Mouse (Mus musculus) liver, embryonic 12.5 days (tissue): ENCODE data around the gene Agpat3. TPM values are rescaled to one million over a fixed set of nuclear protein-coding genes. Genes with fewer than 3 reads are reported as not detected.
A peak's percentile ranks its signal among the peaks of the same experiment; 100 is the strongest.

ENCODE experiments used
- ATAC-seq: fragments of 200-750 bp; cut with Nextera tagmentation; 2 replicates; pipeline ENCODE4 v1.8.0; 2017; ENCODE audit warnings: moderate number of reproducible peaks, mild to moderate bottlenecking, moderate library complexity
- H3K27ac ChIP-seq: fragments of 300-500 bp; sonication (generic); 2 replicates; pipeline ENCODE4 v1.5.1; 2016; ENCODE audit warnings: mild to moderate bottlenecking
- H3K27me3 ChIP-seq: fragments of 300-500 bp; sonication (generic); replicated peaks from 2 replicates; pipeline ENCODE4 v1.6.1; 2016; ENCODE audit warnings: mild to moderate bottlenecking, moderate library complexity
- H3K36me3 ChIP-seq: fragments of 300-500 bp; sonication (generic); 2 replicates; pipeline ENCODE4 v1.6.1; 2016; ENCODE audit warnings: mild to moderate bottlenecking, moderate library complexity
- H3K4me1 ChIP-seq: fragments of 300-500 bp; sonication (generic); 2 replicates; pipeline ENCODE4 v1.6.1; 2016
- H3K4me2 ChIP-seq: fragments of 300-500 bp; sonication (generic); 2 replicates; pipeline ENCODE4 v1.6.1; 2016; ENCODE audit warnings: mild to moderate bottlenecking, moderate library complexity
- H3K4me3 ChIP-seq: fragments of 300-500 bp; sonication (generic); 2 replicates; pipeline ENCODE4 v1.5.1; 2016; ENCODE audit warnings: mild to moderate bottlenecking, moderate library complexity
- H3K9ac ChIP-seq: fragments of 300-500 bp; sonication (generic); 2 replicates; pipeline ENCODE4 v1.6.1; 2016; ENCODE audit warnings: mild to moderate bottlenecking, moderate library complexity
- H3K9me3 ChIP-seq: fragments of 300-500 bp; sonication (generic); replicated peaks from 2 replicates; pipeline ENCODE4 v1.6.1; 2016; ENCODE audit warnings: mild to moderate bottlenecking, moderate library complexity
- WGBS: fragments of 180-500 bp; shearing (Covaris S2); methylation state at CpG from one replicate; pipeline ENCODE4 v1.1.7; 2016; ENCODE audit not compliant: insufficient replicate concordance; 5-methylcytosine and 5-hydroxymethylcytosine counted together
- polyA plus RNA-seq: library from polyadenylated mRNA; unstranded; fragments of >200 nt; fragmentation: Nextera tagmentation; extraction: Ambion mirVana; gene quantifications from 2 replicates; pipeline ENCODE4 v1.2.1, GENCODE M21; 2016

Agpat3 gene
- polyA plus RNA-seq, 1 experiment from 2014 or later: 25.3 TPM

DNA sequence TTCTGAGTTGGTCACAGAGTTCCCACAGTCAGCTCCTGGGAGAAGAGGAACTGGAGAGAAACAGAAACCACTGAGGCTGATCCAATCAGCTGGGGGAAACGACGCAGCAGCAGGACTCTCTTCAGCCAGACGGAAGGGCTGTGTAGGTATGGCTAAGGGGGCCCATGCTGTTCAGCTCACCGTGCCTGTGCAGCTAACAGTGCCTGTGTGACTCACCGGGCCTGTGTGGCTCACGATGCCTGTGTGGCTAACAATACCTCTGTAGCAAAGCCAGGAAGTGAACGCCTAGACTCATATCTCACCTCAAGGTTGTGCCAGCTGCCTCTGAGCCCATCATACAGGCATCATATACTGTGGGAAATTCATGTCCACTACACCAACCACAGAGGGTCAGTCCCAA, 48.6 kb downstream of the Agpat3 start:
- no peak overlapping the region for H3K4me2 ChIP-seq

DNA sequence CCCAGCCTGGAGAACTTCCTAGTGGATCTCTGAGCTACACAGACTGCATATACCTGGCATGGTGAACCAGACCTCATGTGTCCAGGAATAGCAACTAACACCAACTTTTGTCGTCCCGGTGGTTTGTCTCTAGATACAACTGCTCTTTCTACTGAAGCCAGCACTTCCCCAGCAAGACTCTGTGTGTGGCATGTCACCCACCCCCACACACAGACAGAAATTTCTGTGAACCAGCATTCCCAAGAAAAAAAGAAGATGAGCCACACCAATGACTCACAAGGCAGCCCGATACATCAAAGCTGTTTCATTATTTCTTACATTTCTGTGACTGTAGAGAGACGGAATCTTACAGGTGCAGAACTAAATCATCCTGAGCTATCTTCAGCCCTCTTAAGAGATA, 52.2 kb downstream of the Agpat3 start:
- H3K4me1 ChIP-seq: peaks cover 26% of the 10 kb centered on the region
- H3K27me3 ChIP-seq: no peaks in the 10 kb centered on the region
- no peaks in the 10 kb centered on the region for H3K36me3 ChIP-seq
- no peak overlapping the region for H3K27ac ChIP-seq
- H3K4me3 ChIP-seq: no peak overlapping the region
- no peak for ATAC-seq
- H3K4me2 ChIP-seq: no peak overlapping the region
- no peaks in the 10 kb centered on the region for H3K9me3 ChIP-seq
- WGBS: 63% methylated on average over 4 of the region's 4 CpGs
- no peak overlapping the region for H3K9ac ChIP-seq

More for the DNA sequence above, 48.6 kb downstream of the Agpat3 start:
- Histone ChIP-seq H3K9me3 (no peaks in the 10 kb centered on the region), H3K27ac (no peak overlapping the region; the same call in 1 of the 2 replicates), H3K36me3 (no peaks in the 10 kb centered on the region), H3K27me3 (no peaks in the 10 kb centered on the region), H3K4me3 (no peak overlapping the region), H3K4me1 (peaks cover 8% of the 10 kb centered on the region), H3K9ac (no peak overlapping the region)
- ATAC-seq: no peak
- WGBS: 11% methylated on average over 7 of the region's 7 CpGs

DNA sequence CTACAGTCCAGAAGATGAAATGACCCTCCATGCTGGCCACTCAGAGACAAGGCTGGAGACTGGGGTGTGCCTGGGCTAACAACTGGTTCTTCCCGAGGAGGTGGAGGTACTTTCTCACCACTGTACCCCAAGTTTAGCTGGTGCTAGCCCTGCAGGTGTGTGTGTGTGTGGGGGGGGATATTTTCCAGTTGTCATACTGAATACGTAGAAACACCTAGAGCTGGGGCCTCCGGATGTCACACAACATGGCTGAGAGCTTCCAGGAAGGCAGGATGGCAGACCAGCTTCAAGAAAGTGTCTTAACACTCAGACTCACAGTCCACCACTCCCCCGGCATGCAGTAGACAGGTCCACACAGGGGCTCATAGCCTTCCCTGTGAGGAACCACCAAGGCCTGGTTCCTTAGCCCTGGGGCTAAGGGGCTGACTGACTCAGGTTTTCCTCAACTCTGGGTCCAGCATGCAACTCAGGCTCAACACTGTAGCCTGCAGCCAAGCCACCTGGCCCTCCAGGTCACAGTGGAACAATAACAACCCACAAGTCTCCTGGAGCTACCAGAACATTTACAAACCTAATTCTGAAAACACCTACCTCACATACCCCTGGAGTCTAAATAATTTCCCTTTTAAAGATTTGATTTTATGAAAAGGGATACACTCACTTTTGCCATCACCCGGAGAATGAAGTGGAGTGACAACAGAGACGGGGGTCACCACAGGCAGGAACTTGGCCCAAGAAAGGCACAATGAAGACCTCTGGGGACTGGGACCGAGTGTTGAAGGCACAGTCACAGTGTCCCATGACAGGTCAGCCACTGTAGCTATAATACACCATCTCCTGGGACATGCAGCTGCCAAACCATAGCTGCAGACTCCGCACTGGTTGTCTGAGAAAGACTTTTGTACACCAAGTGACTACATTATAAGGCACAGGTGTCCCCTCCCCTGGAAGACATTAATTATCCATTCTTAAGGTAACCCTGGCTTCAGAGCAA, 53.3 kb downstream of the Agpat3 start:
- 72% methylated on average over 8 of the region's 8 CpGs for WGBS
- peak overlapping the region; percentile 39; the same call in 1 of the 2 replicates for H3K27ac ChIP-seq
- H3K4me1 ChIP-seq: peaks cover 28% of the 10 kb centered on the region
- H3K9me3 ChIP-seq: no peaks in the 10 kb centered on the region
- ATAC-seq: no peak
- H3K9ac ChIP-seq: no peak overlapping the region
- H3K36me3 ChIP-seq: no peaks in the 10 kb centered on the region
- no peak overlapping the region; the same call in 1 of the 2 replicates for H3K4me2 ChIP-seq
- H3K27me3 ChIP-seq: no peaks in the 10 kb centered on the region
- no peak overlapping the region for H3K4me3 ChIP-seq

DNA sequence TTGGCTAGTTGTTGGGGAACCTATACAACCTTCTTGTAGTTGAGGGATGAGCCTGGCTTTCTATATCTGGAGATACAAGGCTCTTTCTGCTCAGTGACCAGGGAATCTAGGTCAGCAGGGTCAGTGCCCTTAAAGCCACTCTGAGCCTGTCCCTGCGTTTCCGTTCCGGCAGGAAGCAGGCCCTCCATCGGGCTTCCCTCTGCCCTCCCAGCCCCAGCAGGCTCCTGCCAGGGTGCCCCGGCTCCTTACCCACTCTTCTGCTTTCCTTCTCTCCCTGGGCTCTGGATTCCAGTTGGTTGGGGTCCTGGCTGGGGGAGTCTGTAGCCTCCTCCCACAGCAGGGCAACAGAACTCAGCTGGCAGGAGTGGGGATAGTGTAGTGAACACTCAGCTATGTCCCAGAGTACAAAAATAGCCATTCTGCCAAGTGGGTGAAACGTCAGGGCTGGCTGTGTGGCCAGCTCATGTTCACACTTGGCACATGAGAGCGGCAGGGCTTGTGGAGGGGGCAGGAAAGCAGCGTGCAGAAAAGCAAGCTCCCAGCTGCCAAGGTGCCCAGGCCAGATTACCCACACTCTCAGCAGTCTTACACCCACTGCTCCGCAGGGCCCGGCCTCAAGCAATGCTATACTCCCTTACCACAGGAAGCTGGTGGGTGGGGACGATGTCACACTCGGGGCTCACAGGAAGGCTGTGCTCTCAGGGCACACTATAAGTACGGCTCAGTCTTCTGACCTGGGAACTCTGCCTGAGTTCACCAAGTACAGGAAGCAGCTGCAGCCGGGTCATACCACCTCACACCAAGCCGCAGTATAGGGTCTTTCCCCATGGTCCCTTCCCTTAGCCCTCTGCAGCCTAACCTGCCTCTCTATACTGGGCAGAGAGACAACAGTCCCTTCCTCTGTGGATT, 54.5 kb downstream of the Agpat3 start:
- Histone ChIP-seq H3K9ac (no peak overlapping the region), H3K36me3 (no peaks in the 10 kb centered on the region), H3K27ac (peak overlapping the region; percentile 39; the same call in 1 of the 2 replicates), H3K4me2 (peak overlapping the region; percentile 15; the same call in 1 of the 2 replicates), H3K27me3 (no peaks in the 10 kb centered on the region), H3K9me3 (no peaks in the 10 kb centered on the region), H3K4me3 (no peak overlapping the region), H3K4me1 (peaks cover 30% of the 10 kb centered on the region)
- WGBS: 23% methylated on average over 15 of the region's 15 CpGs
- ATAC-seq: peak; percentile 73

DNA sequence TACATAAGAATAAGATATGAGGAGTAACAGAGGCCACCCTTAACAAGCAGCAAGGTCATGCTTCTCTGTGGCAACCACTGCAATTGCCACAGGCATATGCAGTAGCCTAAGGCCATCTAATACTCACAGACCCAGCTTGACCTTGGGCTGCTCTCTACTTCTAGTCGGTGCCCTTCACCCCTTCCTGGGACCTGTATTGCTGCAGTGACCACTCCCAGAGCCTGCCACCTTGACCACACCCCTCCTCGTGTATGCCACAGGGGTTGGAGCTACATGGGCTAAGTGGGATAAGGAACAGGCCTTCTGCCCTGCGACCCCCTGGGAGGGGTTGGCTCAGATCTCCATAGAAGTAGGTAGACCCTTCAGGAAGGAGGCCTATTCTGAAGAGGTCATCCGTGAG, 55.3 kb downstream of the Agpat3 start:
- Histone ChIP-seq H3K4me1 (peaks cover 30% of the 10 kb centered on the region), H3K4me3 (no peak overlapping the region), H3K27me3 (no peaks in the 10 kb centered on the region), H3K9ac (no peak overlapping the region), H3K9me3 (no peaks in the 10 kb centered on the region), H3K27ac (no peak overlapping the region), H3K4me2 (no peak overlapping the region), H3K36me3 (no peaks in the 10 kb centered on the region)
- no peak for ATAC-seq
- 45% methylated on average over 4 of the region's 4 CpGs for WGBS

DNA sequence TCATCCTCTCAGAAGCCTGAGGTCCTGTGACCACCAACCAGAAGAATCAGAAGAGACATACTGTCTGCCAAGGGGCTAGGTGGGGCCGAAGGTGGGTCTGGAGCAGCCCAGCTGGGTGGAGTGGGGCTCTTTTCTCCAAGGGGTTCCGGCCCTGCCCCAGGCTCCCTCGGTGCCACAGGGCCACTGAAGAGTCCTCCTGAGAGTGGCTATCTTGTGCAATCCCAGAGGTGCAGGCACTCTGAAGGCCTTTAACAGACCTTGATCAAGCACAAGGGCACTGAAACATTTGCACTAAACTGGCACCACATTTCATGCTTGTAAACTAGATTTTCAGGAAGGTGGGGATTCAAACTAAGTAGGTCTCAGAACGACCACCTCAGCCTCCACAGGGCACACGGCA, 55.9 kb downstream of the Agpat3 start:
- H3K36me3 ChIP-seq: no peaks in the 10 kb centered on the region

DNA sequence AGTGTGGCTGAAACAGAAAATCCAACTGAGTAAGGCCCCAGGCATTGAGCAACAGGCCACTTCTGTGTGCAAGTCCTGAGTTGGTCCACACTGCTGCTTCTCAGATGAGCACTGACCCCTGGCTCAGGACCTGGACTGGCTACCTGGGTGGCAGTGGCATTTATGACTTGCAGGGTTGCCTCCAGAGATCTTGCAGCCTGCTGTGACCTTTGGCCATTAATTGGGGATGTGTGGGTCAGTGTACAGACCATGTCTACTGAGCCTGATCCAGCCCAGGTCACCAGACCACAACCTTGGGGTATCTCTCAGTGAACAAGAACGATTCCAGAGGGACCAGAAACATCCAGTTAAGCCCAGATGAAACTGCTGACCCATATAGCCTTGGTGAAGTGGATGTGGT, 58.7 kb downstream of the Agpat3 start:
- Histone ChIP-seq H3K9me3 (no peaks in the 10 kb centered on the region), H3K27me3 (no peaks in the 10 kb centered on the region; the same call in 1 of the 2 replicates), H3K9ac (no peak overlapping the region), H3K4me1 (peaks cover 25% of the 10 kb centered on the region), H3K36me3 (no peaks in the 10 kb centered on the region), H3K27ac (no peak overlapping the region), H3K4me3 (no peak overlapping the region), H3K4me2 (no peak overlapping the region)
- WGBS: 52% methylated on average over 1 of the region's 1 CpGs
- ATAC-seq: no peak

More for the DNA sequence above, 55.9 kb downstream of the Agpat3 start:
- 65% methylated on average over 5 of the region's 5 CpGs for WGBS
- Histone ChIP-seq H3K4me3 (no peak overlapping the region), H3K9ac (no peak overlapping the region), H3K27me3 (no peaks in the 10 kb centered on the region), H3K4me1 (peaks cover 30% of the 10 kb centered on the region), H3K4me2 (no peak overlapping the region), H3K9me3 (no peaks in the 10 kb centered on the region), H3K27ac (no peak overlapping the region)
- no peak for ATAC-seq

DNA sequence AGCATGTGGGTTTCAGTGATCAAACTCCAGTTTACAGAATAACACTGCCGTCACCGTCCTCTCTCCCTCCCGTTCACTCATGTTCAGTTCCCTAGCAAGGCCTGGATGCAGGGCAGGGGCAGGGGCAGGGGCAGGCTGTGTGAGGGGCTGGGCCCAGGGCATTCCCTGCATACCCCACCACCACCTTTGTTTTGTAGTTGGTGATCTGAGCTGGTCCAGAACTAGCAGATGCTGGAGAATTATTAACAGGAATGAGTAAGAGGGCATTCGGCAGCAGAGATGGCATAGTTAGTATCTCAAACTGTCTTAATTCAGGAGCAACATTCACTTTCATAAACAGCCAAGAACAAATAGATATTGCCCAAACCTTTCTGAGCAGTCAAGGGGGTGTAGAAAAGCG, 59.9 kb downstream of the Agpat3 start:
- peaks cover 16% of the 10 kb centered on the region; the same call in 1 of the 2 replicates for H3K4me1 ChIP-seq
- no peak overlapping the region for H3K4me3 ChIP-seq
- WGBS: 84% methylated on average over 5 of the region's 5 CpGs
- no peak overlapping the region for H3K9ac ChIP-seq
- no peaks in the 10 kb centered on the region for H3K36me3 ChIP-seq
- no peak overlapping the region for H3K4me2 ChIP-seq
- no peak overlapping the region for H3K27ac ChIP-seq
- H3K9me3 ChIP-seq: no peaks in the 10 kb centered on the region
- ATAC-seq: no peak
- no peaks in the 10 kb centered on the region; the same call in 1 of the 2 replicates for H3K27me3 ChIP-seq

DNA sequence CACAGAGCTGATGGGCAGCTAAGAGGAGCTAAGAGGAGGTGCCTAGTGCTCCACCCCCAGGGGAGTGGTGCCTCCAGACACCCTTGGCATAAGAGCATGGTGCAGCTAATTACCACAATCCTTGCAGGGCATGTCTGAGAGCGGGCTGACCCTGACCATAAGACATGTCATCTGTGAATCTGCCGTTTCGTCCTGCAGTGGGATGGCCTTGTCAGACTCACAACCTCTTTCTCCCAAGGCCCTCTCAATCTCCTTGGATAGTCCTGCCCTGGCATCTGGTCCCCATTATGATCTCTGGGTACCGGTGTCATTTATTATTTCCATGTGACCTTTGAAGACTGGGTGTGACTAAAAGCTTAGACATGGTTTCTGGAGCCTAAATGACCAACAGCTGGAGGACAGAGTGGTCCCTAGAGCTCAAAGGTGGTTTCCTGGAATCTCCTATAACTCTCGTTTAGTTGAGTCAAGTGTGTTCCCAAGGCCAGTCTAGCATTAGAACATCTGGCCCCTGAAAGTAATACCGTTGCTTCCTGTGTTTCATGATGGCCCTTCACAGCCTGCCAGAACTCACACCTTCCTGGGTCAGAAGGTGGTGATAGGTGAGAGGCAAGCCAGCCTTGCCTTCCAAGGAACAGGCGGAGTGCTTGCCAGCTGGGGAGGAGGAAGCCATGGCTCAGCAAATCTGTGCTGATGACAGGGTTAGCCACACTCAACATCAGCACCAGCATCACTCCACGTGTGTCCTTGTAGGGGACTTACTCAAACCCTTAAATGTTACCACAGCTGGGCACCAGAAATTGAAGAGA, 61.4 kb downstream of the Agpat3 start:
- ATAC-seq: no peak
- H3K9ac ChIP-seq: no peak overlapping the region
- peaks cover 12% of the 10 kb centered on the region for H3K36me3 ChIP-seq
- H3K4me1 ChIP-seq: peaks cover 10% of the 10 kb centered on the region; the same call in 1 of the 2 replicates
- no peaks in the 10 kb centered on the region for H3K9me3 ChIP-seq
- no peak overlapping the region for H3K4me2 ChIP-seq
- no peak overlapping the region for H3K27ac ChIP-seq
- no peaks in the 10 kb centered on the region; the same call in 1 of the 2 replicates for H3K27me3 ChIP-seq
- 69% methylated on average over 8 of the region's 8 CpGs for WGBS
- H3K4me3 ChIP-seq: no peak overlapping the region

DNA sequence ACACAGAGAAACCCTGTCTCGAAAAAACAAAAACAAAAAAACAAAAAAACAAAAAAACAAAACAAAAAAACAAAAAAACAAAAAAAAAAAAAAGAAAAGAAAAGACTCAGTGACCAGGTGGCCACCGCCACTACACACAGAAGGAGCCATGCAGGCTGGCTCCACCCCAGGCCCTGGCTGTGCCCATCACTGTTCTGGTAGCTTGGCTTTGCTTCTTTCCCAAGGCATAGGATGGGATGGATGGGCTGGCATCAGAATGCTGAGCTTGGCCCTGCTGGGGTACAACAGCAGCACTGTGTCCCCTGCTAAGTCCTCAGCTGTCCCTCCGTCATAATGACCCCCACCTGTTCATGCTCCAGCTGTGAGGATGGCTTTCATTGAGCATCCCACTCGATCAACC, 63.4 kb downstream of the Agpat3 start:
- Histone ChIP-seq H3K4me3 (no peak overlapping the region), H3K4me1 (peaks cover 8% of the 10 kb centered on the region; the same call in 1 of the 2 replicates), H3K36me3 (peaks cover 21% of the 10 kb centered on the region), H3K27ac (no peak overlapping the region), H3K9me3 (no peaks in the 10 kb centered on the region), H3K4me2 (no peak overlapping the region), H3K27me3 (peaks cover 2% of the 10 kb centered on the region; the same call in 1 of the 2 replicates), H3K9ac (no peak overlapping the region)
- no peak for ATAC-seq
- 58% methylated on average over 4 of the region's 4 CpGs for WGBS

DNA sequence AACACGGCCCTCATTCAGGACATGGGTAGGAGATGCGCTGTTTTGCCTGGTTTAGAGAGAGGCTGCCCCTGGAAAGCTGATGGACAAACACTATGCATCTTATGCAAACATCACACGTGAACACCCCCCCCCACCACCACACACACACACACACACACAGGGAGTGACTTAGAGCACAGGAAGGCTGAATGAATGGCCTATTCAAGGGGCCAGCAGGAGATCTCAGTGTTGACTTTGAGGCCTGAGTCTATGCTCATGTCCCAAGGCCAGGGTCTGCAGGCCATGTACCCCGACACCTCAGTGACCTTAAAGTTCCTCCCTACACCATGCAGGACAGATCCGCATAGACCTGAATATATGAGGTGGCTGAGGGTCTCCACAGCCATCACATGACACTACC, 64.2 kb downstream of the Agpat3 start:
- H3K27ac ChIP-seq: no peak overlapping the region

More for the DNA sequence above, 64.2 kb downstream of the Agpat3 start:
- ATAC-seq: no peak
- WGBS: 78% methylated on average over 5 of the region's 5 CpGs
- Histone ChIP-seq H3K4me2 (no peak overlapping the region), H3K4me3 (no peak overlapping the region), H3K36me3 (peaks cover 28% of the 10 kb centered on the region), H3K27me3 (peaks cover 6% of the 10 kb centered on the region; the same call in 1 of the 2 replicates), H3K9me3 (no peaks in the 10 kb centered on the region), H3K9ac (no peak overlapping the region), H3K4me1 (0 out of 2 replicates have a peak, but pooled peaks cover 3% of the 10 kb centered on the region)
